Mouse (Mus musculus): ENCODE data around the gene Gcnt2. TPM values are rescaled to one million over a fixed set of nuclear protein-coding genes. Genes with fewer than 3 reads are reported as not detected.
A peak's percentile ranks its signal among the peaks of the same experiment; 100 is the strongest.
"Not testable (repeated sequence)": the region's sequence is repeated elsewhere in the genome, so short reads cannot be mapped to it uniquely, and the experiment has no call there.

The Gcnt2 gene
- polyA plus RNA-seq, 1 experiment from 2014 or later: 3.6 TPM

DNA sequence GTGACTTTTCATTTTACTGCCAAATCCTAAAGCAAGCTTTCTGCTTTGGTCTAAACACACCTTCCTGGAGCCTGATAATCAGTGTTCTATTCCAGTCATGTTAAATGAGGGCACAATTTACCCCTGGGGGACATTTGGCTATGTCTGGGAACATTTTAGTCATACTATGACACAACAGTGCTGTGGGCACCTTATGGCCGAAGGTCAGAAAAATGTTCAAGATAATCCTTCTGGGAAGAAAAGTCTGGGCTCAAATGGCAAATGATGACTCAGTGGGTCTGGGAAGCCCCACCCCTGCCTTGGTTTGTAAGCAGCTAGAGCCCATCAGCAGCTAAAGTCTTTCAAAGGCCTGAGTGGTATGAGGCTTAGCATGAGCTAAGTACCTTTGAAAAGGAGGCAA is 123.2 kb downstream of the Gcnt2 start:
- ATAC-seq (replicated peaks; ENCODE audit: insufficient number of reproducible peaks, low FRiP score, low TSS enrichment, low read depth): no peak
- 72% methylated on average over 1 of the region's 1 CpGs for WGBS
- H3K9me3 ChIP-seq (replicated peaks; ENCODE audit: control insufficient read depth, low read length): no peaks in the 10 kb centered on the region
- no peaks in the 10 kb centered on the region for H3K36me3 ChIP-seq (replicated peaks; ENCODE audit: control insufficient read depth, insufficient read depth, low read depth, low read length)
- H3K9ac ChIP-seq (replicated peaks; ENCODE audit: low read length): no peak overlapping the region
- DNase-seq (ENCODE audit: low spot score): no peak
- H3K27ac ChIP-seq (replicated peaks; ENCODE audit: low read depth, low read length): no peak overlapping the region
- H3K4me3 ChIP-seq (ENCODE audit: low read depth, low read length): no peak overlapping the region
- H3K27me3 ChIP-seq (ENCODE audit: control insufficient read depth, insufficient read depth, low read length): no peaks in the 10 kb centered on the region
- H3K4me1 ChIP-seq (ENCODE audit: control insufficient read depth, insufficient read depth, low read length): no peaks in the 10 kb centered on the region
- H3K4me2 ChIP-seq (ENCODE audit: low read depth, low read length): no peak overlapping the region

DNA sequence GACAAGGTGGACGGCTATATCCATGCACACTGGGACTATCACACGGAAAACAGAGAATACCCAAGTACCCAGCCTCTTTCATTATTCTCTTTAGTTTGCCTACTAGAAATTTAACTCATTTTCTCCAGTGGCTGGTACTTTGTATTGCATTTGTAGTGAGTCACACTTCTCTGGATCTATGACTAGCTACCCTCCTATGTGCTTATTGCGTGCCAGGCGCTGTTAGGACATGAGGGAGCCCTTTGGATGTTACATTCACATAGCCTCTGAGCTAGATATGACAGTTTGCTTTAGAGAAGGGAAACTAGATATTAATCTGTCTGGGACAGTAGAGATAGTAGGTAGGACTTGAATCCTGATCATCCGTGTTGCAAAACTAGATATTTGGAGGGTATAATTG is 126.5 kb downstream of the Gcnt2 start:
- WGBS: 88% methylated on average over 5 of the region's 5 CpGs
- no peaks in the 10 kb centered on the region for H3K27me3 ChIP-seq (ENCODE audit: control insufficient read depth, insufficient read depth, low read length)
- DNase-seq (ENCODE audit: low spot score): no peak

DNA sequence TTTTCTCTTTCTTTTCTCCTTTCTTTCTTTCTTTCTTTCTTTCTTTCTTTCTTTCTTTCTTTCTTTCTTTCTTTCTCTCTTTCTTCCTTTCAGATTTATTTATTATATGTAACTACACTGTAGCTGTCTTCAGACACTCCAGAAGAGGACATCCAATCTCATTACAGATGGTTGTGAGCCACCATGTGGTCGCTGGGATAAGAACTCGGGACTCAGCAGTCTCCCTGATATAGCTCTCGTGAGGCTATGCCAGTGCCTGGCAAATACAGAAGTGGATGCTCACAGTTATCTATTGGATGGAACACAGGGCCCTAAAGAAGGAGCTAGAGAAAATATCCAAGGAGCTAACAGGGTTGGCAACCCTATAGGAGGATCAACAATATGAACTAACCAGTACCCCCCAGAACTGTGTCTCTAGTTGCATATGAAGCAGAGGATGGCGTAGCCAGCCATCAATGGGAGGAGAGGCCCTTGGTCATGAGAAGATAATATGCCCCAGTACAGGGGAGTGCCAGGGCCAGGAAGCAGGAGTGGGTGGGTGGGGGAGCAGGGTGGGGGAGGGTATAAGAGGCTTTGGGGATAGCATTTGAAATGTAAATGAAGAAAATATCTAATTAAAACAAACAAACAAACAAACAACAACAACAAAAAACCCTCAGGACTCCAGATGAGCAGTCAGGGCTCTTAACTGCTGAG is 128.2 kb downstream of the Gcnt2 start:
- DNase-seq (ENCODE audit: low spot score); H3K9me3 ChIP-seq (replicated peaks; ENCODE audit: control insufficient read depth, low read length); ATAC-seq (replicated peaks; ENCODE audit: insufficient number of reproducible peaks, low FRiP score, low TSS enrichment, low read depth); H3K9ac ChIP-seq (replicated peaks; ENCODE audit: low read length); H3K4me3 ChIP-seq (ENCODE audit: low read depth, low read length); H3K4me2 ChIP-seq (ENCODE audit: low read depth, low read length); H3K4me1 ChIP-seq (ENCODE audit: control insufficient read depth, insufficient read depth, low read length); H3K27ac ChIP-seq (replicated peaks; ENCODE audit: low read depth, low read length); H3K36me3 ChIP-seq (replicated peaks; ENCODE audit: control insufficient read depth, insufficient read depth, low read depth, low read length); H3K27me3 ChIP-seq (ENCODE audit: control insufficient read depth, insufficient read depth, low read length): not testable (repeated sequence)
- WGBS: 68% methylated on average over 4 of the region's 4 CpGs

More for the DNA sequence above, 126.5 kb downstream of the Gcnt2 start:
- no peaks in the 10 kb centered on the region for H3K9me3 ChIP-seq (replicated peaks; ENCODE audit: control insufficient read depth, low read length)
- no peak overlapping the region for H3K27ac ChIP-seq (replicated peaks; ENCODE audit: low read depth, low read length)
- H3K4me1 ChIP-seq (ENCODE audit: control insufficient read depth, insufficient read depth, low read length): no peaks in the 10 kb centered on the region
- no peak overlapping the region for H3K4me3 ChIP-seq (ENCODE audit: low read depth, low read length)
- H3K4me2 ChIP-seq (ENCODE audit: low read depth, low read length): no peak overlapping the region
- ATAC-seq (replicated peaks; ENCODE audit: insufficient number of reproducible peaks, low FRiP score, low TSS enrichment, low read depth): no peak
- H3K36me3 ChIP-seq (replicated peaks; ENCODE audit: control insufficient read depth, insufficient read depth, low read depth, low read length): no peaks in the 10 kb centered on the region
- no peak overlapping the region for H3K9ac ChIP-seq (replicated peaks; ENCODE audit: low read length)

DNA sequence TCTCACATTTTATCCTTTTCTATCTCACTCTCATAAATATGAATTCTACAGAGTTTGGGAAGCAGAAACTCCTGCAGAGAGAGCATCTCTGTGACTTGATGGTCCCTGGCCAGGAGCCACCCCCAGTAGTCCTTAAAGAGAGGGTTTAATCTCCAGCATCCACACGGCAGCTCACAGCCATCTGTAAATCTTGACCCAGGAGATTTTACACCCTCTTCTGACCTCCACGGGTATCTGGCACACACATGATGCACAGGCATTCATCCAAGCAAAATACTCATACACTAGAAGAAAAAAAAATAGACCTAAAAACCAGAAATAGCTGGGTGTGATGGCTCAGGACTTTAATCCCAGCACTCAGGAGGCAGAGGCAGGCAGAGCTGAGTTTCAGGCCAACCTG is 128.9 kb downstream of the Gcnt2 start:
- ATAC-seq (replicated peaks; ENCODE audit: insufficient number of reproducible peaks, low FRiP score, low TSS enrichment, low read depth): no peak
- Histone ChIP-seq H3K4me1 (ENCODE audit: control insufficient read depth, insufficient read depth, low read length) (no peaks in the 10 kb centered on the region), H3K4me2 (ENCODE audit: low read depth, low read length) (no peak overlapping the region), H3K9ac (replicated peaks; ENCODE audit: low read length) (no peak overlapping the region), H3K36me3 (replicated peaks; ENCODE audit: control insufficient read depth, insufficient read depth, low read depth, low read length) (no peaks in the 10 kb centered on the region), H3K4me3 (ENCODE audit: low read depth, low read length) (no peak overlapping the region), H3K27ac (replicated peaks; ENCODE audit: low read depth, low read length) (no peak overlapping the region), H3K27me3 (ENCODE audit: control insufficient read depth, insufficient read depth, low read length) (no peaks in the 10 kb centered on the region), H3K9me3 (replicated peaks; ENCODE audit: control insufficient read depth, low read length) (no peaks in the 10 kb centered on the region)
- WGBS: 72% methylated on average over 2 of the region's 2 CpGs
- DNase-seq (ENCODE audit: low spot score): no peak

DNA sequence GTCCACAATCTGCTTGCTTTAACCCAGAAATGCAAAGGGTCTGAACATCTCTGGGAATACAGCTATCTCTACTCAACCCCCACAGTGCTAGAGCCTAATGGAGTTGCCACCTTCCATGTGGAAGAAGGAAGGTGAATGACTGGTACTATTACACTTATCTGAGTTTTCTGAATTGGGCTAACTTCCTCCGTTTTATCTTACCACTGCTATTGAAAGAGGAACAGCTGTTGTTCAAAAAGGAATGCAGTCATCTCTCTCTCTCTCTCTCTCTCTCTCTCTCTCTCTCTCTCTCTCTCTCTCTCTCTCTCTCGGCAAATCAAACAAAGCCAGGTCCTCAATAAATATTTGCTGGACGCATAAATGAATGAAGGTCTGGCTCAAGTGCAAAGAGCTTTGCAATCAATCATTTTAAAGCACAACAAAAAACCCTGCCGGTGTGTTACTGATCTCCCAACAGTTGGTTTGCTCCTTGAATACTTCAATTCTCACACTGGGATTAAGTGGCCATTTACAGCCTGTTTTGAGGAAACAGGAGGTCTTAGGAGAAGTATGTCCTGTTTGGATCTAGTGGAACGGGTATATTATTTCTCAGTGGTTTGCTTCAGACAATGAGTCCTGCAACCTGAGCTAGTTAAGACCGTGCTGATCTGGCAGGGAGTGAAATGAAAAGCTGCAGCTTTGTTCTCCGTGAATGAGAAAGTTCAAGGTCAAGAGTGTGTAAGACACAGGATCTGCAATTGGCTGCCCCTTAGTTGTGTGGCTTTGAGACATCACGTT is 135.1 kb downstream of the Gcnt2 start:
- H3K27me3 ChIP-seq (ENCODE audit: control insufficient read depth, insufficient read depth, low read length): no peaks in the 10 kb centered on the region
- 43% methylated on average over 8 of the region's 8 CpGs for WGBS
- no peak overlapping the region for H3K4me2 ChIP-seq (ENCODE audit: low read depth, low read length)
- no peaks in the 10 kb centered on the region for H3K36me3 ChIP-seq (replicated peaks; ENCODE audit: control insufficient read depth, insufficient read depth, low read depth, low read length)
- H3K27ac ChIP-seq (replicated peaks; ENCODE audit: low read depth, low read length): no peak overlapping the region
- no peak overlapping the region for H3K4me3 ChIP-seq (ENCODE audit: low read depth, low read length)
- no peaks in the 10 kb centered on the region for H3K9me3 ChIP-seq (replicated peaks; ENCODE audit: control insufficient read depth, low read length)
- ATAC-seq (replicated peaks; ENCODE audit: insufficient number of reproducible peaks, low FRiP score, low TSS enrichment, low read depth) (no peak), DNase-seq (ENCODE audit: low spot score) (peak; percentile 52)
- H3K4me1 ChIP-seq (ENCODE audit: control insufficient read depth, insufficient read depth, low read length): no peaks in the 10 kb centered on the region
- no peak overlapping the region for H3K9ac ChIP-seq (replicated peaks; ENCODE audit: low read length)

DNA sequence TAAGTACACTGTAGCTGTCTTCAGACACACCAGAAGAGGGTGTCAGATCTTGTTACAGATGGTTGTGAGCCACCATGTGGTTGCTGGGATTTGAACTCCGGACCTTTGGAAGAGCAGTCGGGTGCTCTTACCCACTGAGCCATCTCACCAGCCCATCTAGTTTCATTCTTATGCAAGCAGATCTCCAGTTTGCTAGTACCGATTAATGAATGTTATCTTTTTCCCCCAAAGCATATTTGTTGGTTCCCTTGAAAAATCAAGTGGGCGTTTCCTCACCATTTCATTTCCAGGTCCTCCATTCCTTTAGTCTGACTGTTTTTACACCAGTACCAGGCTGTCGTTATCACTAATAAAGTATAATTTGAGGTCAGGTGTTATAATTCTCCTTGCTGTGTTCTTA is 139.0 kb downstream of the Gcnt2 start:
- not testable (repeated sequence) for H3K9ac ChIP-seq (replicated peaks; ENCODE audit: low read length); H3K4me2 ChIP-seq (ENCODE audit: low read depth, low read length); H3K9me3 ChIP-seq (replicated peaks; ENCODE audit: control insufficient read depth, low read length); DNase-seq (ENCODE audit: low spot score); H3K36me3 ChIP-seq (replicated peaks; ENCODE audit: control insufficient read depth, insufficient read depth, low read depth, low read length); H3K27me3 ChIP-seq (ENCODE audit: control insufficient read depth, insufficient read depth, low read length); H3K4me1 ChIP-seq (ENCODE audit: control insufficient read depth, insufficient read depth, low read length); H3K27ac ChIP-seq (replicated peaks; ENCODE audit: low read depth, low read length); ATAC-seq (replicated peaks; ENCODE audit: insufficient number of reproducible peaks, low FRiP score, low TSS enrichment, low read depth); H3K4me3 ChIP-seq (ENCODE audit: low read depth, low read length)
- 90% methylated on average over 5 of the region's 5 CpGs for WGBS

DNA sequence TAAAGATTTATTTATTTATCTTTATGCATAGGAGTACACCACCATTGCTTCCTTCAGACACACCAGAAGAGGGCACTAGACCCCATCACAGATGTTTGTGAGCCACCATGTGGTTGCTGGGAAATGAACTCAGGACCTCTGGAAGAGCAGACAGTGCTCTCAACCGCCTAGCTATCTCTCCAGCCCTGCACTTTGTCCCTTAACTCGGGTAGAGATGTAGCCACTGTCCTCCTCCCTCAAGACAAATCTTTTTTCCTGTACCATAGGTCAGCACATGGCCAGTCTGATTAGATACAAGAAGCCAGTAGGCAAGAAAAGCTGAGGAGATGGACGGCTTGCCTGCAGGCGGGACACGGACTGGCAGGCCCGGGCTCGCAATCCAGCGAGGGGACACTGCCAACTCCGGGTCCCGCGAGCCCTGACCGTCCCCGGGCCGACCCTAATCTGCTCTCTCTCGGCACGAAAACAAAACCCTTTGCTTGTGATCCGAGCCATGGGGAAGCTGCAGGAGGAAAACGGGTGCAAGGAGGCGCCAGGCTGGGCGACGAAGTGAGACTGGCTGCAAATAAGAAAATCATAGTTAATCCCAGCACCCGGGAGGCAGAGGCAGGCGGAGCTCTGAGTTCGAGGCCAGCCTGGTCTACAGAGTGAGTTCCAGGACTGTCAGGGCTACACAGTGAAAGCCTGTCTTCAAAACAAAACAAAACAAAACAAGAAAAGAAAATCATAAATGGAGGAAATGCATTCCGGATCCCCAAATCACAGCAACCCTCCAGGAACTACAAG is 140.8 kb downstream of the Gcnt2 start:
- H3K27ac ChIP-seq (replicated peaks; ENCODE audit: low read depth, low read length): peak overlapping the region; percentile 52; the same call in 1 of the 2 replicates
- H3K36me3 ChIP-seq (replicated peaks; ENCODE audit: control insufficient read depth, insufficient read depth, low read depth, low read length): no peaks in the 10 kb centered on the region
- ATAC-seq (replicated peaks; ENCODE audit: insufficient number of reproducible peaks, low FRiP score, low TSS enrichment, low read depth) (no peak), DNase-seq (ENCODE audit: low spot score) (peak; percentile 10)
- H3K27me3 ChIP-seq (ENCODE audit: control insufficient read depth, insufficient read depth, low read length): no peaks in the 10 kb centered on the region
- peak overlapping the region; percentile 89 for H3K4me3 ChIP-seq (ENCODE audit: low read depth, low read length)
- peak overlapping the region; percentile 76 for H3K9ac ChIP-seq (replicated peaks; ENCODE audit: low read length)
- H3K4me1 ChIP-seq (ENCODE audit: control insufficient read depth, insufficient read depth, low read length): no peaks in the 10 kb centered on the region
- 2% methylated on average over 25 of the region's 25 CpGs for WGBS
- peak overlapping the region; percentile 78 for H3K4me2 ChIP-seq (ENCODE audit: low read depth, low read length)
- H3K9me3 ChIP-seq (replicated peaks; ENCODE audit: control insufficient read depth, low read length): no peaks in the 10 kb centered on the region

Data from embryonic facial prominence, embryonic 11.5 days (tissue).